Mouse (Mus musculus): ENCODE measurements at regions not wholly inside any gene's neighbourhood (a gene's known extent, or its start where the extent isn't known, plus 50 kb on each side); places are given as distances from the start of the nearest gene placed in this dataset.

DNA sequence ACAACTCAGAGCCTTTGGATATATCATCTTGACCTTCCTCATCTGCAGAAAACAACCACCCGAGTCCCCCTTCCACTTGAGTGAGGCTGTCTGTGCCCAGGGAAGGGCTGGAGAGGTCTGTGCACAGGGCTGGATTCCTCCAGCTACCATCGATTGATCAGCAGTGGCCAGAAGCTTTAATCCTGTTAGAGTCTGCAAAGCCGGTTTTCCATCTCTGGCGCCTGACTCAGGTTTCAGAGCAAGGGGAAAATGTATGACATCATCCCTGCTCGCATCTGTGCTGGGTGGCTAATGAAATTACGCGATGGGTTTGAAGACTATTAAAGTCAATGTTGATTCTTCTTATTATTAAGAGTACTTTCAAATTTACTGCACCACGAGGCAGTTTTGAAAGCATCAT, 229.4 kb upstream of the Slc30a5 start:
- Histone ChIP-seq H3K9me3 (no peaks in the 10 kb centered on the region), H3K4me2 (no peak overlapping the region), H3K9ac (replicated peaks) (no peak overlapping the region), H3K36me3 (no peaks in the 10 kb centered on the region), H3K27me3 (peaks cover 8% of the 10 kb centered on the region), H3K4me1 (replicated peaks) (peaks cover 23% of the 10 kb centered on the region), H3K27ac (0 out of 2 replicates have a peak overlapping the region, but pooled peaks have one; percentile 12), H3K4me3 (replicated peaks) (no peak overlapping the region)
- ATAC-seq (ENCODE audit: insufficient number of reproducible peaks, insufficient read depth, low FRiP score, low TSS enrichment, low read depth), result no peak
- WGBS, result 35% methylated on average over 8 of the region's 8 CpGs

GRCm38 (mm10) chr13:101061233-101062144, 228.3 kb upstream of the Slc30a5 start:
- 34% methylated on average over 15 of the region's 15 CpGs for whole genome bisulfite sequencing
- Histone ChIP-seq H3K9me3 (no peaks in the 10 kb centered on the region), H3K27me3 (peaks cover 12% of the 10 kb centered on the region), H3K4me1 (replicated peaks) (peaks cover 27% of the 10 kb centered on the region), H3K9ac (replicated peaks) (no peak overlapping the region), H3K4me3 (replicated peaks) (no peak overlapping the region), H3K36me3 (no peaks in the 10 kb centered on the region), H3K4me2 (peak overlapping the region; percentile 34), H3K27ac (no peak overlapping the region)
- ATAC-seq (ENCODE audit: insufficient number of reproducible peaks, insufficient read depth, low FRiP score, low TSS enrichment, low read depth), result peak; percentile 69; the same call in 1 of the 2 replicates

- ATAC-seq (ENCODE audit: insufficient number of reproducible peaks, insufficient read depth, low FRiP score, low TSS enrichment, low read depth), result no peak
- H3K4me2 ChIP-seq, result no peak overlapping the region
- no peaks in the 10 kb centered on the region for H3K4me1 ChIP-seq (replicated peaks)
- H3K4me3 ChIP-seq (replicated peaks), result no peak overlapping the region
- H3K27me3 ChIP-seq, result 0 out of 2 replicates have a peak, but pooled peaks cover 4% of the 10 kb centered on the region
- whole genome bisulfite sequencing, result 83% methylated on average over 1 of the region's 1 CpGs
- no peaks in the 10 kb centered on the region for H3K36me3 ChIP-seq
- H3K27ac ChIP-seq, result no peak overlapping the region
- H3K9me3 ChIP-seq, result no peaks in the 10 kb centered on the region
- no peak overlapping the region for H3K9ac ChIP-seq (replicated peaks)
Observed at GRCm38 (mm10) chr13:101049511-101049910, 216.3 kb upstream of the Slc30a5 start.

- H3K27ac ChIP-seq, result no peak overlapping the region
- H3K4me2 ChIP-seq, result no peak overlapping the region
- H3K27me3 ChIP-seq, result no peaks in the 10 kb centered on the region; the same call in 1 of the 2 replicates
- peaks cover 11% of the 10 kb centered on the region; the same call in 1 of the 2 replicates for H3K4me1 ChIP-seq (replicated peaks)
- H3K36me3 ChIP-seq, result no peaks in the 10 kb centered on the region
- ATAC-seq (ENCODE audit: insufficient number of reproducible peaks, insufficient read depth, low FRiP score, low TSS enrichment, low read depth), result peak; percentile 66; the same call in 1 of the 2 replicates
- H3K9ac ChIP-seq (replicated peaks), result no peak overlapping the region
- no peaks in the 10 kb centered on the region for H3K9me3 ChIP-seq
- H3K4me3 ChIP-seq (replicated peaks), result no peak overlapping the region
- 63% methylated on average over 1 of the region's 1 CpGs for WGBS
Observed at GRCm38 (mm10) chr13:101032594-101032993, 199.4 kb upstream of the Slc30a5 start.

- no peak for ATAC-seq (ENCODE audit: insufficient number of reproducible peaks, insufficient read depth, low FRiP score, low TSS enrichment, low read depth)
- Histone ChIP-seq H3K9ac (replicated peaks) (no peak overlapping the region), H3K4me3 (replicated peaks) (no peak overlapping the region), H3K9me3 (no peaks in the 10 kb centered on the region), H3K4me2 (no peak overlapping the region), H3K36me3 (no peaks in the 10 kb centered on the region), H3K4me1 (replicated peaks) (no peaks in the 10 kb centered on the region), H3K27ac (no peak overlapping the region), H3K27me3 (no peaks in the 10 kb centered on the region; the same call in 1 of the 2 replicates)
Observed at GRCm38 (mm10) chr13:101026043-101026442, 192.8 kb upstream of the Slc30a5 start.

DNA sequence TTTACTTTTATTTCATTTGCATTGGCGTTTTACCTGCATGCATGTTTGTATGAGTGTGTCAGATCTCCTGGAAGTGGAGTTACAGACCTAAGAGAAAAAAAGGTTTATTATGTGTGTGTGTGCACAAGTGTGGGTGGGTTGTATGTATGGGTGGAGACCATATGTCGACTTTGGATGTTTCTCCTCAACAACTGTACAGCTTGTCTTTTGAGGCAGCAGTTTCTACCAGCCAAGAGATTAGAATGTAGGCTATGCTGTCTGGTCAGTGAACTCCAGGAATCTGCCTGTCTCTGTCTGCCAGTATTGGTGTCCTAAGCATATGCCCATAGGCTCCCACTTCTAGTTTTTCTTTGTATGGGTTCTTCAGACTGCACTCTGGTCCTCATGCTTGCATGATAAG, 192.3 kb upstream of the Slc30a5 start:
- H3K4me1 ChIP-seq (replicated peaks), result no peaks in the 10 kb centered on the region
- no peak overlapping the region for H3K27ac ChIP-seq
- no peaks in the 10 kb centered on the region for H3K36me3 ChIP-seq
- H3K27me3 ChIP-seq, result no peaks in the 10 kb centered on the region; the same call in 1 of the 2 replicates
- H3K9me3 ChIP-seq, result no peaks in the 10 kb centered on the region
- no peak overlapping the region for H3K4me3 ChIP-seq (replicated peaks)
- 80% methylated on average over 2 of the region's 2 CpGs for WGBS
- no peak overlapping the region for H3K9ac ChIP-seq (replicated peaks)
- ATAC-seq (ENCODE audit: insufficient number of reproducible peaks, insufficient read depth, low FRiP score, low TSS enrichment, low read depth), result no peak
- H3K4me2 ChIP-seq, result no peak overlapping the region

- no peaks in the 10 kb centered on the region; the same call in 1 of the 2 replicates for H3K27me3 ChIP-seq
- no peaks in the 10 kb centered on the region for H3K9me3 ChIP-seq
- H3K4me2 ChIP-seq, result no peak overlapping the region
- no peak overlapping the region for H3K9ac ChIP-seq (replicated peaks)
- no peak overlapping the region for H3K4me3 ChIP-seq (replicated peaks)
- no peaks in the 10 kb centered on the region for H3K4me1 ChIP-seq (replicated peaks)
- 94% methylated on average over 2 of the region's 2 CpGs for WGBS
- no peak for ATAC-seq (ENCODE audit: insufficient number of reproducible peaks, insufficient read depth, low FRiP score, low TSS enrichment, low read depth)
- no peak overlapping the region for H3K27ac ChIP-seq
- H3K36me3 ChIP-seq, result no peaks in the 10 kb centered on the region
Observed at GRCm38 (mm10) chr13:101024971-101025370, 191.7 kb upstream of the Slc30a5 start.

- H3K36me3 ChIP-seq, result no peaks in the 10 kb centered on the region
- no peaks in the 10 kb centered on the region for H3K9me3 ChIP-seq
- no peaks in the 10 kb centered on the region for H3K27me3 ChIP-seq
- H3K4me3 ChIP-seq (replicated peaks), result no peak overlapping the region
- H3K27ac ChIP-seq, result no peak overlapping the region
- H3K9ac ChIP-seq (replicated peaks), result no peak overlapping the region
- no peak for ATAC-seq (ENCODE audit: insufficient number of reproducible peaks, insufficient read depth, low FRiP score, low TSS enrichment, low read depth)
- 55% methylated on average over 7 of the region's 7 CpGs for WGBS
- no peaks in the 10 kb centered on the region for H3K4me1 ChIP-seq (replicated peaks)
- H3K4me2 ChIP-seq, result no peak overlapping the region
Observed at GRCm38 (mm10) chr13:101019272-101019676, 186.0 kb upstream of the Slc30a5 start.

DNA sequence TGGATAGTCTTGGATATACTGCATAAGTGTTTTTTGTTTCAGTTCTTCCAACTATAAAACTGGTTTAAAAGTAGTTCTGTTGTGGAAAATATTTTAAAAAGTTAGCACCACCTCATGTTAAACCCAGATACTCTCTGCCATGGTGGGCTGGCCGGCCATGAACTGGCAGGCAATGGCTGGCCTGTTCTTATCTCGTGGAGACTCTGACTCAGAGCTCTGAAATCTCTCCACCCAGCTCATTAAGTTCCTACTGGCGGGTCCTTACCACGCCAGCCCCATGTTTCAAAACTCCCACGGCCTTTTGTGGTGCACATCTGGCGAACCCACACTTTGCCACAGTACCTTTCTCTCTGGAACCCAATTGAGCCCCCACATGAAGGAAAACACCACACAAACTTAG, 183.8 kb upstream of the Slc30a5 start:
- ATAC-seq (ENCODE audit: insufficient number of reproducible peaks, insufficient read depth, low FRiP score, low TSS enrichment, low read depth), result no peak
- no peaks in the 10 kb centered on the region for H3K27me3 ChIP-seq
- H3K9me3 ChIP-seq, result no peaks in the 10 kb centered on the region
- no peak overlapping the region for H3K4me2 ChIP-seq
- H3K36me3 ChIP-seq, result no peaks in the 10 kb centered on the region
- no peak overlapping the region for H3K4me3 ChIP-seq (replicated peaks)
- no peak overlapping the region for H3K27ac ChIP-seq
- H3K9ac ChIP-seq (replicated peaks), result no peak overlapping the region
- WGBS, result 75% methylated on average over 6 of the region's 6 CpGs
- H3K4me1 ChIP-seq (replicated peaks), result no peaks in the 10 kb centered on the region

GRCm38 (mm10) chr13:101016181-101016580, 183.0 kb upstream of the Slc30a5 start:
- Histone ChIP-seq H3K4me3 (replicated peaks) (no peak overlapping the region), H3K27ac (no peak overlapping the region), H3K4me2 (no peak overlapping the region), H3K9me3 (no peaks in the 10 kb centered on the region), H3K27me3 (no peaks in the 10 kb centered on the region), H3K4me1 (replicated peaks) (no peaks in the 10 kb centered on the region), H3K36me3 (no peaks in the 10 kb centered on the region), H3K9ac (replicated peaks) (no peak overlapping the region)
- ATAC-seq (ENCODE audit: insufficient number of reproducible peaks, insufficient read depth, low FRiP score, low TSS enrichment, low read depth), result no peak
- WGBS, result 79% methylated on average over 1 of the region's 1 CpGs

- no peak overlapping the region for H3K27ac ChIP-seq
- H3K4me1 ChIP-seq (replicated peaks), result no peaks in the 10 kb centered on the region
- no peaks in the 10 kb centered on the region for H3K9me3 ChIP-seq
- ATAC-seq (ENCODE audit: insufficient number of reproducible peaks, insufficient read depth, low FRiP score, low TSS enrichment, low read depth), result no peak
- no peak overlapping the region for H3K4me3 ChIP-seq (replicated peaks)
- H3K36me3 ChIP-seq, result no peaks in the 10 kb centered on the region
- H3K9ac ChIP-seq (replicated peaks), result no peak overlapping the region
- H3K4me2 ChIP-seq, result no peak overlapping the region
- H3K27me3 ChIP-seq, result no peaks in the 10 kb centered on the region
- WGBS, result 61% methylated on average over 3 of the region's 3 CpGs
Observed at GRCm38 (mm10) chr13:101015435-101015834, 182.2 kb upstream of the Slc30a5 start.
